ENCODE assay signal across 8 mouse cellular contexts in the genomic region with DNA sequence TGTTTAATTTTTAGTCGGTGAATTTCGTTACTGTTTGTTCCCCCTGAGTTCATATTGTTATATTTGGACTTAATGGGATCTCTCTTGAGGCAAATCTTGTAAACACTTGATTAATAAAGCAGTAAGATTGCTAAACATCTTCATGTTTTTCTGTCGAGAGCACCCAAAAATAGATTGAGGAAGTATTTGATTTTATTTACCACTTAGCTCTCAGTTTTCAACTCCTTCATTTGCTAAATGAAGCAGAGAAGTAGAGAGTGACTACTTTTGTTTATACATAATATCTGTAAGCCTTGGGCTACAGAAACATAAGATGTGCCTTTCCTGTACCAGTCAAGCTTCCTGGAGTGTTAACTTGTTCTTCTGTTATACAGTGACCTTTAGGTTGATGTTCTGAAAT. TPM values are rescaled to one million over a fixed set of nuclear protein-coding genes. Genes with fewer than 3 reads are reported as not detected.
DNase-seq lines count a peak whose midpoint lies in the region; ATAC-seq and TF ChIP-seq lines count a peak whose summit lies in the region.

No protein-coding gene starts in this region.

- no peak for ATAC-seq in heart, embryonic 14.5 days (ENCODE audit: insufficient number of reproducible peaks, insufficient read depth, low FRiP score, low read depth)
- no peak for ATAC-seq in G1E (ENCODE audit: extremely low read depth, insufficient number of reproducible peaks, low FRiP score, poor library complexity, severe bottlenecking)
- no peak for ATAC-seq in hindbrain, embryonic 12.5 days (ENCODE audit: low FRiP score)
- ATAC-seq in midbrain, embryonic 12.5 days (ENCODE audit: low FRiP score, low read depth) = no peak

- 31% methylated on average over 3 of the region's 3 CpGs for whole genome bisulfite sequencing in heart, embryonic 14.5 days
- WGBS in hindbrain, embryonic 12.5 days = 53% methylated on average over 3 of the region's 3 CpGs
- WGBS in midbrain, embryonic 12.5 days = 41% methylated on average over 3 of the region's 3 CpGs

- DNase-seq in heart, postnatal 36 days = no peak
- DNase-seq in G1E (ENCODE audit: low spot score) = no peak
- no peak for DNase-seq in cerebellum, adult 8-10 months
- no peak for DNase-seq in urinary bladder, postnatal 14 days (ENCODE audit: low spot score)
- DNase-seq in layer of hippocampus, postnatal 36 days = no peak

- peaks cover 13% of the 10 kb centered on the region for H3K36me3 ChIP-seq in heart, embryonic 14.5 days (ENCODE audit: control insufficient read depth, insufficient read depth, low read length)
- H3K36me3 ChIP-seq in G1E (replicated peaks) = peaks cover 15% of the 10 kb centered on the region
- H3K36me3 ChIP-seq in hindbrain, embryonic 12.5 days = 0 out of 2 replicates have a peak, but pooled peaks cover 4% of the 10 kb centered on the region
- peaks cover 5% of the 10 kb centered on the region; the same call in 1 of the 2 replicates for H3K36me3 ChIP-seq in midbrain, embryonic 12.5 days

- H3K9ac ChIP-seq in heart, embryonic 14.5 days (ENCODE audit: low read length) = peak overlapping the region; percentile 98
- peak overlapping the region; percentile 87; the same call in 1 of the 2 replicates for H3K9ac ChIP-seq in hindbrain, embryonic 12.5 days
- H3K9ac ChIP-seq in midbrain, embryonic 12.5 days (replicated peaks) = peak overlapping the region; percentile 84; the same call in 1 of the 2 replicates

- intact Hi-C loops in heart, postnatal 36 days (cut with DNase I) = no loop called here

- H3K4me1 ChIP-seq in heart, embryonic 14.5 days (ENCODE audit: control insufficient read depth in 2 of 2, insufficient read depth in 2 of 2, low read length in 2 of 2) = peaks cover 1 to 24% of the 10 kb centered on the region in 2 experiments
- H3K4me1 ChIP-seq in G1E (ENCODE audit: insufficient read depth, low read depth, low read length) = peaks cover 30% of the 10 kb centered on the region
- peaks cover 17% of the 10 kb centered on the region for H3K4me1 ChIP-seq in hindbrain, embryonic 12.5 days
- peaks cover 26% of the 10 kb centered on the region for H3K4me1 ChIP-seq in midbrain, embryonic 12.5 days

- peak overlapping the region in 1 of 2 experiments; percentile 93; a peak in 2 of 4 replicates for H3K4me3 ChIP-seq in heart, embryonic 14.5 days (ENCODE audit: control insufficient read depth in 1 of 2, insufficient read depth in 1 of 2, low read depth in 1 of 2, low read length in 2 of 2)
- peak overlapping the region; percentile 82 for H3K4me3 ChIP-seq in G1E (ENCODE audit: low read depth, low read length)
- H3K4me3 ChIP-seq in hindbrain, embryonic 12.5 days = peak overlapping the region; percentile 95
- H3K4me3 ChIP-seq in midbrain, embryonic 12.5 days = peak overlapping the region; percentile 94

- H3K27ac ChIP-seq in heart, embryonic 14.5 days (replicated peaks in 1 of 2; ENCODE audit: control insufficient read depth in 1 of 2, insufficient read depth in 1 of 2, low read depth in 2 of 2, low read length in 2 of 2) = no peak overlapping the region
- no peak overlapping the region for H3K27ac ChIP-seq in hindbrain, embryonic 12.5 days
- H3K27ac ChIP-seq in midbrain, embryonic 12.5 days (replicated peaks) = no peak overlapping the region

- no peak for TF ChIP-seq CTCF in G1E (IDR thresholded peaks at IDR 0.05; ENCODE audit: low read depth, low read length)

- no peaks in the 10 kb centered on the region for H3K9me3 ChIP-seq in heart, embryonic 14.5 days (ENCODE audit: control insufficient read depth, low read length)
- no peaks in the 10 kb centered on the region for H3K9me3 ChIP-seq in G1E (replicated peaks)
- H3K9me3 ChIP-seq in hindbrain, embryonic 12.5 days (replicated peaks) = no peaks in the 10 kb centered on the region
- H3K9me3 ChIP-seq in midbrain, embryonic 12.5 days = no peaks in the 10 kb centered on the region

- H3K27me3 ChIP-seq in heart, embryonic 14.5 days (ENCODE audit: control insufficient read depth, insufficient read depth, low read length) = no peaks in the 10 kb centered on the region
- H3K27me3 ChIP-seq in G1E (ENCODE audit: insufficient read depth, low read length) = no peaks in the 10 kb centered on the region
- no peaks in the 10 kb centered on the region for H3K27me3 ChIP-seq in hindbrain, embryonic 12.5 days
- peaks cover 4% of the 10 kb centered on the region; the same call in 1 of the 2 replicates for H3K27me3 ChIP-seq in midbrain, embryonic 12.5 days

- peak overlapping the region; percentile 77 for H3K4me2 ChIP-seq in heart, embryonic 14.5 days (ENCODE audit: low read length)
- peak overlapping the region; percentile 85 for H3K4me2 ChIP-seq in hindbrain, embryonic 12.5 days (replicated peaks)
- H3K4me2 ChIP-seq in midbrain, embryonic 12.5 days (replicated peaks) = peak overlapping the region; percentile 70

RNA-seq across cellular contexts. Expression of a gene that starts 6.0 kb away (rescaled TPM):
- 0.89 and 1.2 TPM in 2 replicates for polyA plus RNA-seq in heart, embryonic 14.5 days (2014; fragmentation: Nextera tagmentation; extraction: Ambion mirVana)
- total RNA-seq in heart, postnatal 36 days (2021) = 1 to 10 TPM; 1.1 to 1.5 TPM
- total RNA-seq in G1E (2014; fragmentation: Nextera tagmentation) (3.8 and 5.4 TPM in 2 replicates), G1E (2017) (0.87 and 1.0 TPM in 2 replicates)
- 0.59 and 0.81 TPM in 2 replicates for polyA plus RNA-seq in G1E (2012)
- polyA plus RNA-seq in hindbrain, embryonic 12.5 days (2016; fragmentation: Nextera tagmentation; extraction: Ambion mirVana) = 7.8 TPM in 2 replicates
- polyA plus RNA-seq in midbrain, embryonic 12.5 days (2016; fragmentation: Nextera tagmentation; extraction: Ambion mirVana) = 5.5 and 5.9 TPM in 2 replicates
- 10 to 100 TPM; 15.9 to 16.7 TPM for total RNA-seq in layer of hippocampus, postnatal 36 days (2021)

RNA-seq across cellular contexts. Expression of a gene that starts 6.2 kb away (rescaled TPM):
- 27.4 and 36.1 TPM in 2 replicates for polyA plus RNA-seq in heart, embryonic 14.5 days (2014; fragmentation: Nextera tagmentation; extraction: Ambion mirVana)
- 10 to 100 TPM; 32.5 to 34.6 TPM for total RNA-seq in heart, postnatal 36 days (2021)
- total RNA-seq in G1E (2014; fragmentation: Nextera tagmentation) (98.3 and 107 TPM in 2 replicates), G1E (2017) (55.0 and 74.0 TPM in 2 replicates)
- 15.4 and 17.8 TPM in 2 replicates for polyA plus RNA-seq in G1E (2012)
- 46.1 and 47.8 TPM in 2 replicates for polyA plus RNA-seq in hindbrain, embryonic 12.5 days (2016; fragmentation: Nextera tagmentation; extraction: Ambion mirVana)
- 43.4 and 43.5 TPM in 2 replicates for polyA plus RNA-seq in midbrain, embryonic 12.5 days (2016; fragmentation: Nextera tagmentation; extraction: Ambion mirVana)
- 10 to 100 TPM; 45.1 to 55.8 TPM for total RNA-seq in layer of hippocampus, postnatal 36 days (2021)
